Mouse (Mus musculus) cortical plate, adult 2 months (tissue): ENCODE data around the gene Ccnt1. TPM values are rescaled to one million over a fixed set of nuclear protein-coding genes. Genes with fewer than 3 reads are reported as not detected.
"Not testable (repeated sequence)": the region's sequence is repeated elsewhere in the genome, so short reads cannot be mapped to it uniquely, and the experiment has no call there.

ENCODE experiments used
- H3K27ac ChIP-seq: fragments of 200-500 bp; 2 replicates; pipeline ENCODE4 v1.5.1; 2012; ENCODE audit warnings: low read length, control low read depth, inconsistent platforms; ENCODE audit not compliant: insufficient read depth
- H3K4me1 ChIP-seq: fragments of 200-500 bp; 2 replicates; pipeline ENCODE4 v1.6.1; 2011; ENCODE audit warnings: low read length; ENCODE audit not compliant: control insufficient read depth, insufficient read depth
- H3K4me3 ChIP-seq: fragments of 200-500 bp; 2 replicates; pipeline ENCODE4 v1.5.1; 2011; ENCODE audit warnings: mild to moderate bottlenecking, low read length, control low read depth; ENCODE audit not compliant: insufficient read depth
- CTCF ChIP-seq: fragments of 200-500 bp; IDR thresholded peaks from 2 replicates; pipeline ENCODE4 v1.5.1; 2011; ENCODE audit warnings: mild to moderate bottlenecking, control low read depth, low read length; ENCODE audit not compliant: insufficient read depth; ENCODE audit errors: extremely low read depth
- POLR2A ChIP-seq: fragments of 200-500 bp; IDR thresholded peaks from 2 replicates; pipeline ENCODE4 v1.6.1; 2011; ENCODE audit warnings: mild to moderate bottlenecking, low read length, control low read depth; ENCODE audit not compliant: insufficient read depth; ENCODE audit errors: extremely low read depth
- polyA plus RNA-seq: library from polyadenylated mRNA; depleted of rRNA; stranded (reverse); fragments of >200 nt; gene quantifications from 2 replicates; pipeline ENCODE4 v1.2.3, GENCODE M21; 2012

Gene Ccnt1
- polyA plus RNA-seq, 1 experiment: 17.9 TPM

DNA sequence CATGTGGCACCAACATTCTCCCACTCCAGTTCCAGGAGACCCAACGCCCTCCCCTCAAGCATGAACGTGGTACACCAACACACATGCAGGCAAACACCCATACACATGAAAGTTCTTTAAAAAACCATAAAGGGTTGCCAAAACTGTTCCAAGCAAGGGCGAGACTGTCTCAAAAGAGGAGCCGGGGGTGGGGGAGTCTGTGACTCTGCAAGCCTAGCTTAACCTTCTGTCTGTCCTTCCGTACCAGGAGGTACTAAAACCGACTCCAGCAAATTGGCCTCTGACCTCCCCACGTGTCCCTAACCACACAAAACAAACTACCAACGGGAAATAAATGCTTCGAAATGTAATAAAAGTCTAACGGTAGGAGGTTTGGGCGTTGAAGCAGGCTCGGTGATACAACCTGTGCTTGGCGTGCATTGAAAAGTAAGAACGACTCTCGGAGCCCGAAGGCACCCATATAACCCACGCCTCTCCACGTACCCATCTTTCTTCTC is 37.6 kb downstream of the Ccnt1 start:
- Histone ChIP-seq H3K27ac (no peak overlapping the region), H3K4me3 (peak overlapping the region; percentile 83), H3K4me1 (no peaks in the 10 kb centered on the region)
- TF ChIP-seq POLR2A: no peak
- no peak for TF ChIP-seq CTCF

DNA sequence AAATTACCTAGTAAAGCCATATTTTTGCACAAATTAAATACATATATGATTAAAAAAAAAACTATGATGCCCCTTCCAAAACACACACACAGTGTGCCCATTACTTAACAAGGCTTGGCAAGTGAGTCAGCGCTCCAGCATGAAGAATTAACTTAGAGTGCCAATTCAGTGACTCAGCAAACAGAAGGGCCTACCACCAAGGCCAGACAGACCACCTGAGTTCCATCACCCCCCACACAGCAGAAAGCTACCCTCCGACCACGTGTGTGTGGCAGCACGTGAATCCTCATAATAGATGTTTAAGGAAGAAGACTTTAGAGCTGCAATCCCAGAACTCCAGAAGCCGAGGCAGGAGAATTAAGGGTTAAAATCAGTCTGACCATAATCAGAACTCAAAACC is 38.4 kb downstream of the Ccnt1 start:
- H3K27ac ChIP-seq: no peak overlapping the region
- TF ChIP-seq CTCF (no peak), POLR2A (no peak)
- H3K4me1 ChIP-seq: no peaks in the 10 kb centered on the region
- peak overlapping the region; percentile 83 for H3K4me3 ChIP-seq

DNA sequence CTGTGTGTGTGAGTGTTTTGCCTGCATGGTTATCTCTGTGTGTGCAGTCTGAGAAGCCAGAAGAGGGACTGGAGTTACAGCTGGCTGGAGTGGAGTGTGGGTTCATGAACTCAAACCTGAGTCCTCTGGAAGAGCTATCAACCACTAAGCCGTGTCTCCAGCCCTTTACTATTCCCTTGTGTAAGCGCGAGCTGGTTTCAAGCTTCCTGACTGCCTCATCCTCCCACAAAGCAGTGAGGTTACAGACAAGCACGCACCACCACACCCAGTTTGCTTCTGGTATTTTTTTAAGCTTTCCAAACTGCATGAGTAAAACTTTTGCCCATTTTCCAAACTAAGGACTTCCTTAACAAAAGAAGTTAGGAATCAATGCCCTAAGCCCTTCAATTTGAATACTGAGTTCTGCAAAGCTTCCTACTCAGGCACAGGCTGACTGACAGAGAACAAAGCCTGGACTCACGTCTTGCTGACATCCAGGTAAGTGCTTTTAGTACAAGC is 42.6 kb downstream of the Ccnt1 start:
- TF ChIP-seq CTCF: no peak
- no peak for TF ChIP-seq POLR2A
- Histone ChIP-seq H3K4me3 (no peak overlapping the region), H3K4me1 (no peaks in the 10 kb centered on the region), H3K27ac (no peak overlapping the region)

DNA sequence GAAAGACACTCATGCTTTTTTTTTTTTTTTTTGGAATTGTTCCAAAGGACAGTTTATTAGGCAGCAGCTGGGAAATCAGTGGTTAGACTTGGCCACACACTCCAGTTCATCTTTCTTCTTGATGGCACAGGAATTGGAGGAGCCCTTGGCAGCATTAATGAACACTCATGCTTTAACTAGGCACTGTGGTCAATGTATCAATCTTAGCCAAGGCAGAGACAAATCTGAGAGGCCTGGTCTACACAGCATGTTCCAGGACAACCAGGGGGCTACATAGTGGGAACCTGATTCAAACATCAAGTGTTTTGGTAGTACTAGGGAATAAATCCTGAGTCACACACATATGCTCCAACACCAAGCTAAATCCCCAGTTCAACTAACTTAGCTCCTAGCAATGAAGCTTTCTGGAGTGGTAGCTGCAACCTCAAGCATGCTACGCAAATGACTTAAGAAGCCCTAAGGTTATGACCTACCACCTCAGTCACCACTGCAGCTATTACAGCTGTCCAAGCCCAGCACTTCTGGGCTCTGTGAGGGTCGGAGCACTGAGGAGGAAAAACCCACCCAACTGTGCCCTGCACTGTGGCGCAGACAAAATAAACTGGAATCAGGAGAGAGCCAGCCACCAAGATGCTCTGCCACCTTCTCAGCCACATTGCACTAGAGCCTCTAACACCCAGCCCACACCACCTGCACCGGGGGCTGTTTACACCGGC is 43.5 kb downstream of the Ccnt1 start:
- no peak overlapping the region for H3K27ac ChIP-seq
- no peak overlapping the region for H3K4me3 ChIP-seq
- no peaks in the 10 kb centered on the region for H3K4me1 ChIP-seq
- TF ChIP-seq CTCF (no peak), POLR2A (no peak)

DNA sequence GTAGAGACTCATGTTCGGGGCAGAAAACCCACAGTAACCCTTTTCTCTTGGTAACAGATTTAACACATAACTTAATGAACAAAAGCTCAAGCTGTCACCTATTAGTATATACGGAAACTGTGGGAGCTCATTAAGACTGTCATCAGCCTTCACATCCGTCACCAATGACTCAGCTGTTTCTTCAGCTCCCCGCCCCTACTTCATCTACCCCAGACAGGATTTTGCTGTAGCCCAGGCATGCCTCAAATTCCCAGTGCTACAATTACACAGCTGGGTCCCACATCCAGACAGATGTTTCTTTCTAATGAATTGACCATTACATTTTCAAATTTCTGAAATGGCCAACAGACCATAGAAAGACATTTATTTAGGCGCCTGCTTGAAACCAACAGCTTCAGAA is 44.7 kb downstream of the Ccnt1 start:
- no peak for TF ChIP-seq POLR2A
- TF ChIP-seq CTCF: no peak
- Histone ChIP-seq H3K4me3 (no peak overlapping the region), H3K4me1 (peaks cover 2% of the 10 kb centered on the region; the same call in 1 of the 2 replicates)

DNA sequence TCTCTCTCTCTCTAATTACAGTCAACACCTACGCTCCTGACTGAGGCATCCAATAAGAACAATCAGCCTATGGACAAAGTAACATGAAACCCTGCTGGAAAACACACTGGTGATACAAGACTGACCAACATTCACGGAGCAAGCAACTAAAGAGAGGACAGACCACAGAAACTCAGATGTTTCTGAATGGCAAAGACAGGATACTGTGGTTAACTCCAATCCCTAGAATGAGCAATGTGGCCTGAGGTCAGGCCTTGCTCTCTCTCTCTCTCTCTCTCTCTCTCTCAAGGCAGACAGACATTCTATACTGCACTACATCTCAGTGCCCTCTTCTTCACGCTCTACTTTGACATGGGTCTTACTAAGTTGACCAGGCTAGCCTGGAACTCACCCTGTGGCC is 49.5 kb downstream of the Ccnt1 start:
- Histone ChIP-seq H3K4me3 (no peak overlapping the region), H3K4me1 (peaks cover 2% of the 10 kb centered on the region; the same call in 1 of the 2 replicates), H3K27ac (no peak overlapping the region)
- TF ChIP-seq CTCF (no peak), POLR2A (no peak)

More for the DNA sequence above, 44.7 kb downstream of the Ccnt1 start:
- no peak overlapping the region for H3K27ac ChIP-seq

DNA sequence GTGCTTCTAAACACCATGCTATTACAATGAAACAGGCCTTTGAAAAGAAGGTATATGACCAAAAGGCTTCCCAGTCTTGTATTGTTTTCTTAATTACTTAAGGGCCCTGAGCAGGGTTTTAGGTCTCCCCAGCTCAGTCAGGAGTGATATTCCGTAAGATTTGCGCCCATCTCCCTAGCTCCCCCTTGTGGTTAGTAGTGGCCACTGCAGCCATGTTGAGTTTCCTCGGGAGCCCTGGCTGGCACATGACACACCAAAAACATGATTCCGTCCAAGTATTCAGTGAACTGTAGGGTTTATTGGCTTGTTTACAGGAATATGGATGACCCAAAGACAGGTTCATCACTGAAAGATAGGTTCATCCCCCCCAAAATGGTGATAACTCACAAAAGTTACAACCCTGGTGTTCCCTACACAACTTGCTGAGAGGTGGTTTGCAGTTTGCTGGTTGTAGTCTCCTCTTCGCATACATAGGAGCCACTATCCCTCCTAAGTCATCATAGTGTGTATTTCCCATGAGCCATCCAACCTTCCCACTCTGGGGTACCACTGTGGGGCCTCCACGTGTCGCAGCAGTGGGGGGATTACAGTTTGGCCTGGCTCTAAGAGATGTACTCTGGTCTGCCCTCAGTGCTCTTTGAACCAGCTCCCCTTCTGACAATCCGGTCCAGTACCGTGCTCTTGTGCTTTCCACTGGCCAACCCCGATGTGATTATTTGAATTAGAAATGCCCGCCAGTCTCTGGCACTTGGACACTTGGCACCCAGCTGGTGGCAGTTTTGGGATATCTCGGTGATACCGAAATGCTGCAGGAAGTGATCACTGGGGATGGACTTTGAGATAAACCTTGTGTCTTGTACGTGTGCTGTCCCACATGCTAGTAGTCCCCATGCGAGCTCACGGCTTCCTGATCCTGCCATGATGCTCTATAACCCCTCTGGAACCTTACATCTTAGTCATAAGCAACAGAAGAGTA is 53.1 kb downstream of the Ccnt1 start:
- H3K27ac ChIP-seq: no peak overlapping the region
- TF ChIP-seq CTCF (peak; percentile 81), POLR2A (no peak)
- peaks cover 4% of the 10 kb centered on the region; the same call in 1 of the 2 replicates for H3K4me1 ChIP-seq
- H3K4me3 ChIP-seq: no peak overlapping the region

DNA sequence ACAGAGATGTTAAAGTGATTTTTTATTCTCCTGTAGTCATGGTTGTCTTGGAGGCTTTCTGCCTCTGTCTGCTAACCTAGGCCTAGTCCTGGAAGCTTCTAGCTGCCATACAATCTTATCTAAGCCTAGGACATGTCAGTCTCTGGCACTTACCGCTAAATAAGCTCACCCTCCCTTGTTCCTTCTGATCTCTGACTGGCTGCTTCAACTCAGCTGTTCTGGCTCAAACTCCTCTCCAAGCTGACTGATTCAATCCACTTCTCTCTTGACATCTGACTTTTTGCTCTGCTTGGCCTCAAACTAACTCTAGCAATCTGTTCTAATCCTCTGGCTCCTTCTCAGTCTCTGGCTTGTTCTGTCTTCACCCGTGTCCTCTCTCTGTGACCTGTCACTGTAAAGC is 55.9 kb downstream of the Ccnt1 start:
- H3K4me3 ChIP-seq, H3K27ac ChIP-seq, H3K4me1 ChIP-seq: not testable (repeated sequence)

DNA sequence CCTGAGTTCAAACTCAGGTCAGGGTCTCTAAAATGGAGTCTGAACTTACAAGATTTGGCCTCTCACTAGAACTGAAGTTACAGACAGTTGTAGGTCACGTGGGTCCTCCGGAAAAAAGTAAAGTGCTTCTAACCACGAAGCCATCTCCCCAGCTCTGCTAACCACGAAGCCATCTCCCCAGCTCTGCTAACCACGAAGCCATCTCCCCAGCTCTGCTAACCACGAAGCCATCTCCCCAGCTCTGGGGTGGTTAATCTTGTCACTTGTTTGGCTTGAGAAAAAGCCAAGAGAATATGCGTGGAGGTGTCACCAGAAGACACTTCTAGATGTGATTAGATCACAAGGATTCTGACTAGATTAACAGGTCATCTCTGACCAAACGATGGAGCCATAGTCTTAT is 56.6 kb downstream of the Ccnt1 start:
- H3K4me3 ChIP-seq: no peak overlapping the region
- peaks cover 2% of the 10 kb centered on the region; the same call in 1 of the 2 replicates for H3K4me1 ChIP-seq
- no peak overlapping the region for H3K27ac ChIP-seq
- TF ChIP-seq CTCF: no peak
- TF ChIP-seq POLR2A: no peak

DNA sequence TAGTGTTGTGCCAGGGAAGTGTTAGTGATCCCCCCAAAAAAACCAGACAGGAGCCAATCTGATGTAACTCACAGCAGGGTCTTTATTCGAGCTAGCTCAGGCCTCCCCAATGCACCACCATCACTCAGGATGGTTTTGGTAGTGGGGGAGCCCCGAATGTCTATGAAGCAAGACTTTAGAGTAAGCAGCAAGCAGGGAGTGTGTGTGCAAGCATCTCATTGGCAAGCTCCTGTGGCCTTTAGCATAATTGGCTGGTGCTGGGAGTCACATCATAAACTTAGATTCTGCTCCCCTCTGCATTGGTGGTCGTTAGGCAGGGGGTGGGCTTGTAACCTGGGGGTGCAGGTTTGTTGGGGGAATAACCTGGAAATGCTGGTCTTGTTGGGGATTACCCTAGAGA is 57.0 kb downstream of the Ccnt1 start:
- H3K27ac ChIP-seq, H3K4me1 ChIP-seq, H3K4me3 ChIP-seq: not testable (repeated sequence)
